Mouse (Mus musculus): ENCODE data around the gene Tada3.
"Not testable (repeated sequence)": the region's sequence is repeated elsewhere in the genome, so short reads cannot be mapped to it uniquely, and the experiment has no call there.

Gene Tada3

DNA sequence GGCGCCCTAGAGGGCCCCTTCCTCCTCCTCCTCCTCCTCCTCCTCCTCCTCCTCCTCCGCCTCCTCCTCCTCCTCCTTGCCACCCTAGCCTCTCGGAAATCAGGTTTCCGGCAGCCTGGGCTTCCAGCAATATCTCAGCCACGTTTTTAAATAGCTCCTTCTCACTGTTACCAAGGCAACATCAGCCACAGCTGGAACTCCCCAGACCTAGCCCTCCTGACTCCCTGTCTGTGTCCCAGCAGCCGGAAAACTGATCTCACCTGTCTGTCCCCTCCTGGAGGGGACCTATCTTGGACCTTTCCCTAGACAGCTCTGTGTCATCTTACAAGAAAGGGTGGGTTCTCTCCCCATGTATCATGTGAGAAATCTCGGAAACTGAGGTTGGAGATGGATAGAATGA lies 35.4 kb downstream of the Tada3 start:
- no peak for DNase-seq

GRCm38 (mm10) chr6:113341574-113341973 lies 36.1 kb downstream of the Tada3 start:
- no peak for DNase-seq

DNA sequence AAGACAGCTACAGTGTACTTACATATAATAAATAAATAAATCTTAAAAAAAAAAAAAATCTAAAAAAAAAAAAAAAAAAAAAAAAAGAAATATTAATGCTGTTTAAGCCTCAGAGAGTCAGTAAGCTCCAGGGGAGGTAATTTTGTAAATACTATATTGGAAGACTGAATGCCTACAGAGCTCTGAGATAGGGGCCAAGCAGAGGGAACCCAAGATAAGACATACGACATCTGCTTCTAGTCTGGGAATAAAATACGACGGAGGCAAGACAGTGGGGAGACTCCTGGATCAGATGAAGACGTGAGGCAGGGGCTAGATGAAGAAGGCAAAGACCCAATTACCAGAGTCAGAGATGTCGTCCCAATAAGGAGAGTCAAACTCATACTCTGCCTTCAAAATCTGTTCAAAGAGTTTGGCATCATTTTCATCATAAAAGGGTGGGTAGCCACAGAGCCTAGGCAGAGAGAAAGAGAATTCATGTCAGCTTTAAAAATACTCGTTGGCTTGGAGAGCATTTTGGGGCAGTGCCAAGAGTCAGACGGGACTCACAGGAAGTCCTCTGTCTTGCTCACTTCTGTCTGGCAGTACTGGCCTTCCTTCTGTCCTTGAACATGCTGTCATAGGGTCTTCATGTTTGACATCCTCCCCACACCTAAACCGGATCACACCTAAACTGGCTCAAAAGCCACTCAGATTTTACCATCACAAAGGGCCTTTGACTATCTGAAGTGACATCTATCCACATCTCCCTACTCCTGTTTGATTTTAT lies 40.6 kb downstream of the Tada3 start:
- DNase-seq: no peak

DNA sequence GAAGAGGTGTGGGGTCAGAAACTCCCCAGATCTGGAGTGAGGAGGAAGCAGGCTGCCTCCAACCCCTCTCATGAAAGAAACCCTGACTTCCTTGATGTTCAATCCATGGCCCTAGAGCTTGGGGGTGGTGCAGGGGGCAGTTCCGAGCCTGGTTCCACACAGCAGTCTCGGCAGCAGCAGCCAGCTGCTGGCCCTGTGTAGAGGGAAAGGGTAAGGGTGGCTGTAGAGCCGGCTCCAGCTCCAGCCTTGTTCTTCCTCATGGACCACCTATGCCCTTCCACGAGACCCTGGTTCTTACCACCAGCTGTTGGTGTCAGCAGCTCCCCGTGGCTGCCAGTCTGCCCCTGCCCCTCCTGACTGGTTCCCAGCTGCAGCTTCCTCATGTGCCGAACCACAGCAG lies 43.5 kb downstream of the Tada3 start:
- DNase-seq: no peak

GRCm38 (mm10) chr6:113333137-113333950 lies 44.3 kb downstream of the Tada3 start:
- no peak for DNase-seq

- not testable (repeated sequence) for DNase-seq
These were observed 44.9 kb downstream of the Tada3 start for GRCm38 (mm10) chr6:113332734-113333133.

DNA sequence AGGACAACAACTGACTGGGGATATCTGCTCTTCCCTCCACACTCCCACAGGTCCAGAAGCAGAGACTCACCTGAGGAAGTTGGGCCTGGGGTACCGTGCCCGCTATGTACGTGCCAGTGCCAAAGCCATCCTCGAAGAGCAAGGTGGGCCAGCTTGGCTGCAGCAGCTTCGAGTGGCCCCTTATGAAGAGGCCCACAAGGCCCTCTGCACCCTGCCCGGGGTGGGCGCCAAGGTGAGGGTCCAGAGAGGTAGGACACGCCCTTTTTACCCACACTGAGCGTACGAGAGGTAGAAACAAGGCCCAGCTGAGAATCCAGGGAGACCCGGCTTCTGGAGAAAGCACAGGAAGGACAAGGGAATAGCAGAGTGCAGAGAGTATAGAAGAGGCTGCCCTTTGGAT lies 46.0 kb downstream of the Tada3 start:
- DNase-seq: no peak

GRCm38 (mm10) chr6:113330547-113330946 lies 47.1 kb downstream of the Tada3 start:
- peak in 1 of 2 experiments; percentile 27 for DNase-seq

DNA sequence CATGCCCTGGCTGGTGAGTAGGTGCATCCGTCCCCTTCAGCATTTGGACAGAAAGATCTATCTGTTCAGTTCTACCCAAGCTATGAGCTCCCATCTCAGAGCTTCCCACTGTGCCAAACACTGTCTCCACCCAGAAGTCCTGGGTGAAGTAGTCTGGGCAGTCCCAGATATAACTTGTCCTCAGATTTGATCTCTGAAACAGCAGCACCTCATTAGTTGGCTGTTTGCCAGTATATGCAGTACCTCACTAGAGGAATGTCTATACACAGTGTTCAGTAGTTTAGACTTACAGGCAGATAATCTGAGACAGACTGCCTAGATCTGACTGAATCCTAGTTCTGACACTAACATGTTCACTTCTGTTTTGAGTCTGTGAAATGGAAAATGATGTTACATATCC lies 48.3 kb downstream of the Tada3 start:
- DNase-seq: no peak

DNA sequence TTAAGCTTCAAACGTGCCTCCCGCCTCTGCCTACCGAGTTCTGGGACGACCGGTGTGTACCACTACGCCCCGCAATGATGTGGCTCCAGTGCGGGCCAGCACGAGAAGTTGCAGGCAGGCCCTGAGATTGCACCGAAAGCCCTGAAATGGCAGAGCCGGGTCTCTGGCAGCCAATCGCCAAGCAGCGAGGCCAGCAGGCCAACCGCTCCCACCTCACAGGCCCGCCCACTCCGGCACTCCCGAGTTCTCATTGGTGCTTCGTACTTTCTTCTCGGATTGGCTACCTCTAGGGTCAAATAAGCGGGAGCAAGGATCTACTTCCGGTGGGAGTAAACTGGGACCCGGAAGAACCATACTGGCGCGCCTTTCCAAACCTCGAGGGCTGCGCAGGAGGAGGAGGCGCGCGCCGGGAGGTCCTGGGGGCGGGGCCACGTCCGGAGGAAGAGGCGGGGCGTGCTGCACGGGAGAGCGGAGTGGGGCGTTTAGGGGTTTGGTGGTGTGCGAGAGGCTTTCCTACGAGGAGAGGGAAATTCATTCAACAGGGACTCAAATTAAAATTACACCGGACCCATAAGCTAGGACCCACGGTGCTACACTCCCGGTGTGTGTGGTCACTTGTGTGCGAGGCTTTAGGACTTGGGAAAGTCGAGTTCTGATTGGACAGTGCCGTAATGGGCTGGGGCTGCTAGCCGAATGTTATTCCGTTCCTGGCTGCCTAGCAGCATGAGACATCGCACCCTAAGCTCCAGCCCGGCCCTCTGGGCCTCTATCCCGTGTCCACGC lies 51.0 kb downstream of the Tada3 start, which contains the start of gene Ogg1:
Gene Ogg1 (plus strand): TSS at position 440 of the 783 bp plus-strand sequence.
- DNase-seq: peak; percentile 95 to 96
